8 mouse cellular contexts compared by ENCODE assay signal in the genomic region with DNA sequence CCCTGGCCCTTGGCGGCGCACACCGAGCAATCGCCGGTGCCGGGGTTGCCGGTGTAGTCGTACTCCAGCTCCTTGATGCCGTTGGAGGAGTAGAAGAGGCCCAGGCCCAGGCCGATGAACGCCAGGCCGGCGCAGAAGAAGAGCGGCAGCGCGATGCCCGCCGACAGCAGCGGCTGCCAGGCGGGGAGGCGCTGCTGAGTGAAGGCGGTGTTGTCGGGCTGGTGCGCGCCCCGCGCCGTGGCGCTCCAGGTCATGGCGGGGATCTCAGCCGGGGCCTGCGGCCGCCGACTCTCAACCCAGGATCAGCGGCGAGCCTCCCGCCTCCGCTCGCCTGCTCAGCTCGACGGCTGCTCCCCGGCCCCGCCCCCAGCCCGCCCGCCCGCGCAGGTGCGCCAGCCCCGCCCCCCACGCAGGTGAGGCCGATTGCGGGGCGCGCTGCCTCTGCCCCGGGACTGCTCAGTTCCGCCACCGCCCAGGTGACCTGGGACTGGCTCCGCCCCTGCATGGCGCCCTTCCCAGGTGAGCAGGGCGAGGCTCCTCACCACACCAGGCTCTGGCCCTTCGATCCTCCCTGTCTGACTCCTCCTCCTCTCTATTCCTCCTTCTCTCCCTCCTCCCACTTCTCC. TPM values are rescaled to one million over a fixed set of nuclear protein-coding genes. Genes with fewer than 3 reads are reported as not detected.
DNase-seq lines count a peak whose midpoint lies in the region; ATAC-seq and TF ChIP-seq lines count a peak whose summit lies in the region.

A gene (minus strand): TSS at position 307 of the 626 bp plus-strand sequence.

- no peaks in the 10 kb centered on the region for H3K36me3 ChIP-seq in embryonic facial prominence, embryonic 11.5 days (replicated peaks; ENCODE audit: control insufficient read depth, insufficient read depth, low read depth, low read length)
- H3K36me3 ChIP-seq in intestine, embryonic 16.5 days (ENCODE audit: control insufficient read depth, insufficient read depth, low read length): no peaks in the 10 kb centered on the region

- H3K4me3 ChIP-seq in gastrocnemius, adult 2 months: peak within 1 kb of the TSS; percentile 81
- peak within 1 kb of the TSS; percentile 56 for H3K4me3 ChIP-seq in embryonic facial prominence, embryonic 11.5 days (ENCODE audit: low read depth, low read length)
- peak within 1 kb of the TSS; percentile 63 for H3K4me3 ChIP-seq in intestine, embryonic 16.5 days (ENCODE audit: low read length)

- peaks cover 23% of the 10 kb centered on the region for H3K27me3 ChIP-seq in embryonic facial prominence, embryonic 11.5 days (ENCODE audit: control insufficient read depth, insufficient read depth, low read length)
- peaks cover 28% of the 10 kb centered on the region for H3K27me3 ChIP-seq in intestine, embryonic 16.5 days (replicated peaks; ENCODE audit: control insufficient read depth, insufficient read depth, low read length)

- H3K27ac ChIP-seq in gastrocnemius, adult 2 months: peak within 1 kb of the TSS; percentile 75
- H3K27ac ChIP-seq in embryonic facial prominence, embryonic 11.5 days (replicated peaks; ENCODE audit: low read depth, low read length): no peak within 1 kb of the TSS
- peak within 1 kb of the TSS; percentile 94 for H3K27ac ChIP-seq in intestine, embryonic 16.5 days (ENCODE audit: low read length)

- intact Hi-C loops in gastrocnemius, adult 2 months (cut with DNase I): loop anchor here (5.0 kb wide), 1 partner anchor 366 kb away; no protein-coding TSS in a partner anchor

- H3K4me2 ChIP-seq in embryonic facial prominence, embryonic 11.5 days (ENCODE audit: low read depth, low read length): peak within 1 kb of the TSS; percentile 73
- H3K4me2 ChIP-seq in intestine, embryonic 16.5 days (ENCODE audit: low read depth, low read length): peak within 1 kb of the TSS; percentile 62

- ATAC-seq in embryonic facial prominence, embryonic 11.5 days (replicated peaks; ENCODE audit: insufficient number of reproducible peaks, low FRiP score, low TSS enrichment, low read depth): peak; percentile 67
- ATAC-seq in intestine, embryonic 16.5 days: peak; percentile 93

- 3% methylated on average over 45 of the region's 61 CpGs for WGBS in embryonic facial prominence, embryonic 11.5 days
- 3% methylated on average over 39 of the region's 61 CpGs for WGBS in intestine, embryonic 16.5 days

- no peaks in the 10 kb centered on the region for H3K9me3 ChIP-seq in embryonic facial prominence, embryonic 11.5 days (replicated peaks; ENCODE audit: control insufficient read depth, low read length)
- no peaks in the 10 kb centered on the region for H3K9me3 ChIP-seq in intestine, embryonic 16.5 days (ENCODE audit: control insufficient read depth, low read length)

- no peak for TF ChIP-seq CTCF in gastrocnemius, adult 2 months (IDR thresholded peaks at IDR 0.05)

- no peaks in the 10 kb centered on the region for H3K4me1 ChIP-seq in embryonic facial prominence, embryonic 11.5 days (ENCODE audit: control insufficient read depth, insufficient read depth, low read length)
- peaks cover 13% of the 10 kb centered on the region; the same call in 1 of the 2 replicates for H3K4me1 ChIP-seq in intestine, embryonic 16.5 days (ENCODE audit: control insufficient read depth, insufficient read depth, low read length)

- DNase-seq in gastrocnemius, adult 2 months: peak; percentile 32
- no peak for DNase-seq in gastrocnemius, adult 18-20 months (ENCODE audit: low spot score)
- peak; percentile 49 for DNase-seq in embryonic facial prominence, embryonic 11.5 days (ENCODE audit: low spot score)
- DNase-seq in lung, adult 18-20 months: peak; percentile 84 to 89
- DNase-seq in retina, postnatal 7 days (ENCODE audit: low read depth, low spot score): peak; percentile 8
- no peak for DNase-seq in frontal cortex, postnatal 10 days (ENCODE audit: low spot score in 2 of 2)
- no peak for DNase-seq in adipocyte (ENCODE audit: low spot score)

- peak within 1 kb of the TSS; percentile 61 for H3K9ac ChIP-seq in embryonic facial prominence, embryonic 11.5 days (replicated peaks; ENCODE audit: low read length)
- H3K9ac ChIP-seq in intestine, embryonic 16.5 days (ENCODE audit: low read depth, low read length): peak within 1 kb of the TSS; percentile 78

RNA-seq across cellular contexts. Expression of the gene that starts here (rescaled TPM):
- total RNA-seq in gastrocnemius, adult 2 months (2021): under 1 TPM; 0.26 to 0.50 TPM
- total RNA-seq in gastrocnemius, adult 18-20 months (2021): under 1 TPM; 0.11 to 0.74 TPM
- 10.3 and 11.2 TPM in 2 replicates for polyA plus RNA-seq in embryonic facial prominence, embryonic 11.5 days (2014; fragmentation: Nextera tagmentation; extraction: Ambion mirVana)
- polyA plus RNA-seq in intestine, embryonic 16.5 days (2015; fragmentation: Nextera tagmentation; extraction: Ambion mirVana): 82.9 and 91.2 TPM in 2 replicates

Comparison
In these comparisons a context has a peak if more than half of its experiments do, and no peak if none do; other contexts are left out.
1. Peak in DNase-seq, H3K4me3 ChIP-seq and H3K27ac ChIP-seq in gastrocnemius, adult 2 months; RNA of the gene not detected or under 1 TPM.
2. DNase-seq: peak in embryonic facial prominence, embryonic 11.5 days (single experiment), lung, adult 18-20 months (2 of 2) and retina, postnatal 7 days (single experiment); none in gastrocnemius, adult 18-20 months (single experiment), frontal cortex, postnatal 10 days (0 of 2) and adipocyte (single experiment).
3. Peak in every context shown above with its lines, with median percentiles within 50 percentile points of each other: H3K4me3 ChIP-seq.